Mouse (Mus musculus): ENCODE measurements around the gene Npff. TPM values are rescaled to one million over a fixed set of nuclear protein-coding genes. Genes with fewer than 3 reads are reported as not detected.

Npff gene
- polyA plus RNA-seq, 1 experiment from 2014 or later = 2.4 TPM

DNA sequence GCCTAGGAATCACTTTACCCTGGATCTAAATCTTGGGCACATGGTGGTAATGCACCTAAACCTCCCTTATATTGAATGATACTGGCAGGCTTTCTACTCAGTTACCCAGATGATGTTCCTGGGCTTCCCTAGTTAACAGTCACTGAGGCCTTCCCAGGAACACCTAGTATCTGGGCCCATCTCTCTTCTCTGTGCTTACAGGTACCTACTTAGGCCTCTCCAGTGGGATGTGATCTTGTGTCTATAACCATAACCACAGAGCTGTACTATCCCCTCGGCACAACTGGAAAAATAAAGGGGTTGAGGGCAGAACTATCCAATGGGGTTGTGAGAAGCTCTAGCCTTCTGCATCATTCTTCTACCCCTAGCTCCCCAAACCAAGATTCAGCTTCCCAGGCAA is 17.9 kb downstream of the Npff start:
- Histone ChIP-seq H3K4me3 (no peak overlapping the region), H3K4me1 (replicated peaks) (peaks cover 35% of the 10 kb centered on the region), H3K27ac (no peak overlapping the region), H3K27me3 (ENCODE audit: insufficient read depth, poor library complexity, severe bottlenecking) (no peaks in the 10 kb centered on the region), H3K36me3 (peaks cover 60% of the 10 kb centered on the region), H3K9me3 (no peaks in the 10 kb centered on the region)
- WGBS = 90% methylated on average over 1 of the region's 1 CpGs
- no peak for DNase-seq (ENCODE audit: low spot score)

DNA sequence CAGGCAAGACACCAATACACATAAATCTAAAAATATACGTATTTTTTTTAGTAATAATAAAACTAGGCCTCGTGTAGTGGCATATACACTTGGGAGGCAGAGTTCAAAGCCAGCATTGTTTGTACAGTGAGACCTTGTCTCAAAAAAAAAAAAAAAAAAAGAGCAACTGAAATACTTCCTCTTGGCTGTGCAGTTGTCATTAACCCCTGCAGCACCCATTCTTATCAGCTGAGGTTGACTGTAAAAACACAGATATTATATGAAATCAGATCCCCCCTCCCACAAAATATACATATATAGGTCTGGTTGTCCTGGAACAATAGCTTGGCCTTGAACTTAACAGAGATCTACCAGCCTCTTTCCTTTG is 18.3 kb downstream of the Npff start:
- Histone ChIP-seq H3K9me3 (no peaks in the 10 kb centered on the region), H3K27me3 (ENCODE audit: insufficient read depth, poor library complexity, severe bottlenecking) (no peaks in the 10 kb centered on the region), H3K4me1 (replicated peaks) (peaks cover 30% of the 10 kb centered on the region), H3K4me3 (no peak overlapping the region), H3K36me3 (peaks cover 64% of the 10 kb centered on the region), H3K27ac (no peak overlapping the region)
- DNase-seq (ENCODE audit: low spot score) = no peak
- WGBS = 79% methylated on average over 2 of the region's 2 CpGs

DNA sequence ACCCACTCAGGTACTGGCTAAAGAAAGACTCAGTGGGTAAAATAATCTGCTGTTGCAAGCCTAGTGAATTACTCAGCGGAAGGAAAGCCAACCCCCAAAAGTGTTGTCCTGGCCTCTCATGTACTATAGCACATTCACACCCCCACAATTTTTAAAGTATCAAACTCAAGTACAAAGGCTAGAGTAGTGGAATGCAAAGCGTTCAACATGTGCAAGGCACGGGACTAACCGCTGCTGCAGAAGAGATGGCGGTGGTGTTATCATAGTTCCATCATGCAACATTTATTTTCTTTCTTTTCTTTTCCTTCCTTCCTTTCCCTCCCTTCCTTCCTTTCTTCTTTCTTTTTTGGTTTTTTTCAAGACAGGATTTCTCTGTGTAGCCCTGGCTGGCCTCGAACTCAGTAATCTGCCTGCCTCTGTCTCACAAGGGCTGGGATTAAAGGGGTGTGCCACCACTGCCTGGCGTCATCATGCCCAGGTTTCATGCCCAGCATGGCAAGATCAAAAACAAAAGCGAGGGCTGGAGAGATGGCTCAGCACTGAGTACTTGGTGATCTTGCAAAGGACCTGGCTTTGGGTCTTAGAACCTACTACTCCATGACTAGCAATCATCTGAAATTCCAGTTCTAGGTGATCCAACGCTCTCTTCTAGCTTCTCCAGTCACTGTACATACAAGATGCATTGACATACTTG is 18.8 kb downstream of the Npff start:
- Histone ChIP-seq H3K4me1 (replicated peaks) (peaks cover 25% of the 10 kb centered on the region), H3K27ac (no peak overlapping the region), H3K36me3 (peaks cover 69% of the 10 kb centered on the region), H3K27me3 (ENCODE audit: insufficient read depth, poor library complexity, severe bottlenecking) (no peaks in the 10 kb centered on the region), H3K9me3 (no peaks in the 10 kb centered on the region), H3K4me3 (no peak overlapping the region)
- no peak for DNase-seq (ENCODE audit: low spot score)
- 92% methylated on average over 9 of the region's 9 CpGs for WGBS

DNA sequence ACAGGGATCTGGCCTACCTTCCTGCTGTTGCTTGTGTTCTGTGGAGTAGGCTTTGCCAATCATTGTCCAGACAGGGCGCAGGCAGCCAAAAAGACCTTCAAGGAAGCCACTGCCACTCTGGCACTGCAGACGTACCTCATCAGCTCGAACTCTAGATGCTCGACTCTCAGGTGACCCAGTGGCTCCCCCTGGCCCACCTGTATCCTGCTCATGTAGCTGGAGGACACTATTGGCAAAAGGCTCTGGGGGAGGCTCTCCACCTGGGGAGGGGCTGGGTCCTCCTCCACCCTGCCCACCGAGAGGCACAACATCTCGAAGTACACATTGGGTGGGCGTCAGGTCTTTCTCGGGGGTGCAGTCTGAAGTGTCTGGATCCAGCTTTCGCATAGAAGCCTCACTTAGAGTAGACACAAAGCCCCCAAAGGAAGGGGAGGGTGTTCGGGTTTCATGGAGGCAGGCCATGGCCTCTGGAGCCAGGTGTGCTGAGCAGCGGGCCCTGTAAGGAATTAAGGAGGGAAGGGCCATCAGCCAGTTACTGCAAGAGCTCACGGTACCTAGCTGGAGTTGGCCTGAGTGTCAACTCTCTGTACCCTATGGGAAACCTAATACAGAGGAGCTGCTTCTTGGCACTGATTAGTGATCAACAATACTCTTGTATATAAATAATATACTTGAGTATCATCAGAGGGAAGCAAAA is 19.5 kb downstream of the Npff start:
- Histone ChIP-seq H3K9me3 (no peaks in the 10 kb centered on the region), H3K27me3 (ENCODE audit: insufficient read depth, poor library complexity, severe bottlenecking) (no peaks in the 10 kb centered on the region), H3K4me1 (replicated peaks) (peaks cover 18% of the 10 kb centered on the region), H3K36me3 (peaks cover 76% of the 10 kb centered on the region), H3K27ac (no peak overlapping the region), H3K4me3 (no peak overlapping the region)
- no peak for DNase-seq (ENCODE audit: low spot score)
- WGBS = 81% methylated on average over 12 of the region's 12 CpGs

DNA sequence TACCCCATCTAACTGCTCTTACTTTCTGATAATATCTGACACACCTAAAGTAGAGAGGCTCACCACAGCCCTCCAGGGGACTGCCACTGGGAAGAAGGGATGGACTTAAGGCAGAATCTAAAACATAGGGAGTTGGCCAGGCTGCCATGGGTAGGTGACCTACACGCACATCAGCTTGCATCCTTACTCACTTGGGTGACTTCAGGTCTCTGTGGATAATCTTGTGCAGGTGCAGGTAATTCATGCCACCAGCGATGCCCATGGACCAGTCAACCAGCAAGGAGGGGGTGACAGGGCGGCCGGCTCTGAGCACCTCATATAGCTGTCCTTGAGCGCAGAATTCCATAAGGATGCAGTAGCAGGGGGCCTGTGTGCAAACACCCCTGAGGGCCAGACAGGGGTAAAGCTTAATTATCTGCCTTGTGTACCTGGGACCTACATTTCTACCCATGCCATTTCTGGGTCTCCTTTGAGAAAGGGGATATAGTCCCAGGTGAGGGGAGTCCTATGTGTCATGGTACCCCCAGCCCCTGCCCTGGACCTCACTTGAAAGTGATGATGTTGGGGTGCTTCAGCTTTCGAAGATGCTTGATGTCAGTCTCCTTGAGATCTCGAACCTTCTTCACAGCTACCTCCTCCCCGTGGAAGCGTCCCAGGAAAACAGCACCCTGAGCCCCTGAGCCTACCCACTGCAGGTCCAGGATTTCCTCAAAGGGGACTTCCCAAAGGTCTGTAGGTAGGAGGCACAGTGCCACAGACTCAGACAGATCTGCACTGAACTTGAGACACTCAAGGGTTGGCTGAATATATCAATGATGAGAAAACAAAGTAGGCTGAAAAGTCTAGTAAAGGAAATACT is 20.6 kb downstream of the Npff start:
- no peak for DNase-seq (ENCODE audit: low spot score)
- H3K4me3 ChIP-seq = no peak overlapping the region
- H3K36me3 ChIP-seq = peaks cover 87% of the 10 kb centered on the region
- no peak overlapping the region for H3K27ac ChIP-seq
- 91% methylated on average over 9 of the region's 9 CpGs for WGBS
- no peaks in the 10 kb centered on the region for H3K27me3 ChIP-seq (ENCODE audit: insufficient read depth, poor library complexity, severe bottlenecking)
- H3K9me3 ChIP-seq = no peaks in the 10 kb centered on the region
- peaks cover 7% of the 10 kb centered on the region; the same call in 1 of the 2 replicates for H3K4me1 ChIP-seq (replicated peaks)

DNA sequence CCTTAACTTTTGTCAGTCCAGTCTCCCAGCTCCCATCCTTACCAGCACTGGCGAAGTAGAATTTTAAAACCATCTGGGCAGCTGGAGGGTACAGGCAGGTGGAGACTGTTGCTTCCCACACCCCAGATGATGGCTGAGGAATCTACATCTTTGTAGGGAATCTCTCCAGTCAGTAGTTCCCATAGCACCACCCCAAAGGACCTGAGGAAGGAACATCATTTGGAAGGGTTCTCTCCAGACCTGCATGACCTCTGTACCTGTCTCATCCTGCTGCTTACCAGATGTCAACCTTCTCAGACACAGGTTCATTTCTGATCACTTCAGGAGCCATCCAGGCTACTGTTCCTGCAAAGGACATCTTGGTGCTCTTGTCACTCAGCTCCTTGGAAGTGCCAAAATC is 21.3 kb downstream of the Npff start, which contains the start of gene Gm10337:
TSS of gene Gm10337 (plus strand) at position 276 of the 400 bp plus-strand sequence.
- no peak for DNase-seq (ENCODE audit: low spot score)
- Histone ChIP-seq H3K36me3 (peaks cover 92% of the 10 kb centered on the region), H3K4me1 (replicated peaks) (0 out of 2 replicates have a peak, but pooled peaks cover 5% of the 10 kb centered on the region), H3K4me3 (no peak within 1 kb of the TSS), H3K27me3 (ENCODE audit: insufficient read depth, poor library complexity, severe bottlenecking) (no peaks in the 10 kb centered on the region), H3K27ac (no peak within 1 kb of the TSS), H3K9me3 (no peaks in the 10 kb centered on the region)
- 92% methylated on average over 1 of the region's 1 CpGs for WGBS

DNA sequence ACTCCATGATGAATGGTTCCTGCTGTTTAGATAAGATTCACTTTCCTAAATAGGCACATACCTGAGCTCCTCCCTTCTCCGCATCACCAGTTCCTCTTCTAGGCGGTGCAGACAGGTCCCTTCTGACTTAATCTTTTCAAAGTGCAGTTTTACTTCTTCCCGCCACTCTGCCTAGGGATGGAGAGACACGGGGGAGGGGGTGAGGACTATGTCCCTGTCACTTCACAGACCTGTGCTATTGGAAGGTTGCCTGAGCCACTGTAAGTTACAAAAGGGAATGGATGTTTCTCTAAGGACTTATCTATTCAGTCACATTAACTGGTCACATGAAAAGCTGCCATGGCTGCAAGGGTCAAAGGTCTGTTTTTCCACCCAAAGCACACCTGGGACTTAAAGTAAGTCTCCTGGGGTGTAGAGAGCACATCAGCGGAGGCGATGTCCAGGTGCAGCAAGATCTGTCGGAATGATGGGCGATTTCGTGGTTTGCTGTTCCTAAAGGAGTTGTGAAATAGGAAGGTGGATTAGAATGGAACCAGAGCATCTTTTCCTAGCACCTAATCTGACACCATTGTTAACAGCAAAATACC is 22.4 kb downstream of the Npff start:
- Histone ChIP-seq H3K9me3 (no peaks in the 10 kb centered on the region), H3K36me3 (peaks cover 96% of the 10 kb centered on the region)

DNA sequence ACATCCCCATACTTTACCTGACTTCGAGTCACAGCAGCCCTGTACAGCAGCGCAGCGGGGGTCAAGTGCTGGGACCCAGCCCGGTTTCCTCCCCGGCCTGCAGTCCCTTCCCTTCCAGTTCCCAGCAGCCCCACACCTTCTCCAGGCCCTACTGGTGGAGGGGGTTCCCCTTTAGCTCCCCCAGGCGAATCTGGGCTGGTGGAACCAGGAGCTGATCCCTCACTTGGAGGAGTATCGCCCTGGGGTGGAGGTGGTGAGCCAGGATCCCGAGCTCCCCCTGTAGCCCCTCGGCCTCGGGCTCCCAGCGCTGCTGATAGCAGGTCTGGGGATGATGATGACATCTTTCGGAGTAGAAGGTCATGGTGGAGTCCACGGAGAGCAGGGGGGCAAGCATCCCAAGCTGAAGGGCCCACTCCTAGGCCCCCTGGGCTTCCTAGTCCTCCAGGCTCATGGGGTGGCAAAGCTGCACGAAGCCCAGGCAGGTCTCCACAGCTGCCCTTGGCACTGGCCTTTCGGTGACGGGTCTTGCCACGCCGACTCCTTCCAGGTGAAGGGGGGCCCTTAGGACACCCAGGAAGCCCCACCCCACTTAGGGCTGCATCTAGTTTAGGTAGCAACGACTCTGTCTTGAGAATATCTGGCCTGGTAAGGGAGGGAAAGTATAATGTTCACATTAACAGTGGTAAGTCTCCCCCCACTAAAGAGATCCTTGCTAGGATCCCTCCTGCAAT is 23.5 kb downstream of the Npff start:
- H3K4me3 ChIP-seq = no peak overlapping the region
- WGBS = 90% methylated on average over 19 of the region's 19 CpGs
- DNase-seq (ENCODE audit: low spot score) = no peak
- 0 out of 2 replicates have a peak, but pooled peaks cover 5% of the 10 kb centered on the region for H3K4me1 ChIP-seq (replicated peaks)
- no peaks in the 10 kb centered on the region for H3K9me3 ChIP-seq
- H3K36me3 ChIP-seq = peaks cover 99% of the 10 kb centered on the region
- no peak overlapping the region for H3K27ac ChIP-seq
- H3K27me3 ChIP-seq (ENCODE audit: insufficient read depth, poor library complexity, severe bottlenecking) = no peaks in the 10 kb centered on the region

More for the DNA sequence above, 22.4 kb downstream of the Npff start:
- 86% methylated on average over 9 of the region's 9 CpGs for WGBS
- Histone ChIP-seq H3K27me3 (ENCODE audit: insufficient read depth, poor library complexity, severe bottlenecking) (no peaks in the 10 kb centered on the region), H3K4me1 (replicated peaks) (0 out of 2 replicates have a peak, but pooled peaks cover 5% of the 10 kb centered on the region), H3K27ac (no peak overlapping the region), H3K4me3 (no peak overlapping the region)
- DNase-seq (ENCODE audit: low spot score) = no peak

DNA sequence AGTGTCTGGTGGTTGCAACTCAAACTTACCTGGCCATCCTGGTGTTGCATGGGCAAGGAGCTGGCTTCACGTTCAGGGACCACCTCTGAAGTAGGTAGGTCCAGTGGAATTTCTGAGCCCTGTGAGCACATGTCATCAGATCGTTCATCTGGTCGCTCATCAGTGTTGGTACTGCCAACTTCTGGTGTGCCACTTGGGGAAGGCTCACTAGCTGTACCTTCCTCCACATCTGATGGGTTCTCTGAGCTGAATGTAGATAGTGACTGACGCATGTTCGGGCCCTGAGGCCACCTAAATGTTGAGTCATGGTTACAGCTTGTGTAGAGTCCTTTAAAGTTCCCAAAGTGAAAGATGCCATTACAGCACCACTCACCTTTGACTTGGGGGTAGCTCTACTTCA is 24.3 kb downstream of the Npff start:
- Histone ChIP-seq H3K27me3 (ENCODE audit: insufficient read depth, poor library complexity, severe bottlenecking) (no peaks in the 10 kb centered on the region), H3K36me3 (peaks cover 99% of the 10 kb centered on the region), H3K27ac (no peak overlapping the region), H3K4me3 (no peak overlapping the region), H3K4me1 (replicated peaks) (0 out of 2 replicates have a peak, but pooled peaks cover 3% of the 10 kb centered on the region), H3K9me3 (no peaks in the 10 kb centered on the region)
- 89% methylated on average over 5 of the region's 5 CpGs for WGBS
- DNase-seq (ENCODE audit: low spot score) = no peak

DNA sequence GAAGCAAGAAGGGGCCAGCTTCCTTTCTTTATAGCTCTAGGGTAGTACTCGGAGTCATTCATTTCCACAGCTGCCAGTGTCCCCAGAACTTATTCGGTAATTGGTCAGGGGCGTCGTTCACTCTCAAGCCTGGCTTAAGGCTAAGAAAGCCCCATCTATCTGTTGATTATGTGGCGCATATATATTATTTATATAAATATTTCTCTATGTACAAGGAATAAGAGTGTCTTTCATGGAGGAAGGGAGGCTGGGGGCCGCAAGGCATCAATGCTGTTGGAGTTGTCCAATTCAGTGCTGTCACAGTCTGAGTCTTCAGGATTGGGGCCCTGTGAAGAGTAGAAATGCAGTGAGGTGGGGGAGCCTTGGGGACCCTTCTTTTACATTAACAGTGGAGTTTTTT is 24.9 kb downstream of the Npff start:
- no peak overlapping the region for H3K4me3 ChIP-seq
- H3K36me3 ChIP-seq = peaks cover 99% of the 10 kb centered on the region
- DNase-seq (ENCODE audit: low spot score) = no peak
- H3K9me3 ChIP-seq = no peaks in the 10 kb centered on the region
- H3K27me3 ChIP-seq (ENCODE audit: insufficient read depth, poor library complexity, severe bottlenecking) = no peaks in the 10 kb centered on the region
- no peaks in the 10 kb centered on the region for H3K4me1 ChIP-seq (replicated peaks)
- 92% methylated on average over 6 of the region's 6 CpGs for WGBS
- H3K27ac ChIP-seq = no peak overlapping the region

DNA sequence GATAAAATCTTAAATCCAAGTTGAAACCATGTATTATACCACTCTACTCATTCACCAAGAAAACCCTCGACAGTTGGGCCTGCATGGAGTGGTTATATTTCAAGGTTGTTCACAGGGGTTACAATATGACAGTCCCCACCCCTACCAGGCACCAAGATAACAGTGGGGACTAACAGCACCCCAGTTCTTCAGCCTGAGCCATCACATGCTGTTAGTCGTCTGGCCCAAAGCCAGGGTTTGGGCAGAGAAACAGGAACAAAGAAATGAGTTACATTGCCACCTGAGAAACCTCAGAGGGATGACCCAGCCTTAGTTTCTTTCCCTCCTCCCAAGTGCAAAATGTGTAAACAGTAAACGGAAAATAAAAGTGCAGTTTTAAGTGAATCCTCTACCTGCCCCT is 25.4 kb downstream of the Npff start:
- no peak overlapping the region for H3K4me3 ChIP-seq
- DNase-seq (ENCODE audit: low spot score) = no peak
- H3K4me1 ChIP-seq (replicated peaks) = no peaks in the 10 kb centered on the region
- no peaks in the 10 kb centered on the region for H3K9me3 ChIP-seq
- H3K27ac ChIP-seq = no peak overlapping the region
- peaks cover 99% of the 10 kb centered on the region for H3K36me3 ChIP-seq
- WGBS = 80% methylated on average over 3 of the region's 3 CpGs
- no peaks in the 10 kb centered on the region for H3K27me3 ChIP-seq (ENCODE audit: insufficient read depth, poor library complexity, severe bottlenecking)

DNA sequence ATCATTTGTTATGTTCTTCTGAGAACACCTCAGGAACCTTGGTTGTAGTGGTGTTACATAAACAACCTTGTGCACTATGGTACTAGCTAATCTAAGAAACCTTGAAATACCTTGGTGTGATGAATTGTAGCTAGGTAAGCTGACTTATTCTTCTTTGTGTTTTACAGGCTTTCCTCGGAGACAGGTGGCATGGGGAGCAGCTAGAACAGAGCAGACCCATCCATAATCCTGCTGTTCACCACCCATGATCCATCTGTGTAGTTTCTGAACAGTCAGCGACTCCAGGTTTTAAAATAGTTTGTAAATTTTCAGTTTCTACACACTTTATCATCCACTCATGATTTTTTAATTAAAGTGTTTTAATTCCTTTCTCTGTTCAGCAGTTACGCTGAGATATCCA is 26.4 kb downstream of the Npff start:
- no peak overlapping the region for H3K4me3 ChIP-seq
- no peaks in the 10 kb centered on the region for H3K27me3 ChIP-seq (ENCODE audit: insufficient read depth, poor library complexity, severe bottlenecking)
- H3K9me3 ChIP-seq = no peaks in the 10 kb centered on the region
- peaks cover 99% of the 10 kb centered on the region for H3K36me3 ChIP-seq
- no peak overlapping the region for H3K27ac ChIP-seq
- WGBS = 92% methylated on average over 3 of the region's 3 CpGs
- no peaks in the 10 kb centered on the region for H3K4me1 ChIP-seq (replicated peaks)
- no peak for DNase-seq (ENCODE audit: low spot score)

Measured in hindbrain, embryonic 10.5 days (tissue).